Mouse (Mus musculus): Measurements from ENCODE around the gene Rnf157.

DNA sequence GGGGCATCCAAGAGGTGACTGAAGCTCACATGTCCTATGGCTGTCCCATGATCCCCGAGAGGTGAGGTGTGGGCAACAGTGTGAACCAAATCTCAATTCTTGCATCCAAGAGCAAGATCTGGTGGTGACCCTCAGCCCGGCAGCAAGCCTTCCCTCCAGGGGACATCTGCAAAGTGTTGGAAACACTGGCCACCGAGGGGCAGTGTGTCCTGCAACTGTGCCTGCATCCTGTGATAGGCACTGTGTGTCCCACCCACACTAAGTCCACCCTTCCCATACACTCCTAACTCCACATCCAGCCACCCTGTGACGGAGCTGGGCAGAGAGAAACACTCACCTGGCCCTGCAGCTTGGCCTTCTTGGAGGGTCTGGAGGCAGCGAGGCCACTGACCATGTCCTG lies 35.0 kb upstream of the Rnf157 start:
- TF ChIP-seq CHD2 (IDR thresholded peaks at IDR 0.05; ENCODE audit: low read depth, low read length) = no peak
- no peak for TF ChIP-seq MAFK (IDR thresholded peaks at IDR 0.05; ENCODE audit: insufficient read depth, low read depth, low read length)

Measured in ES-E14 (cell line).